Mouse (Mus musculus) heart, embryonic 15.5 days (tissue): ENCODE measurements around the gene Clcn7. TPM values are rescaled to one million over a fixed set of nuclear protein-coding genes. Genes with fewer than 3 reads are reported as not detected.

ENCODE experiments used
- ATAC-seq: fragments of 200-750 bp; cut with Nextera tagmentation; replicated peaks from 2 replicates; pipeline ENCODE4 v1.8.0; 2017; ENCODE audit warnings: low read depth, moderate TSS enrichment; ENCODE audit not compliant: insufficient number of reproducible peaks, insufficient read depth, low FRiP score
- H3K27ac ChIP-seq: fragments of 300-500 bp; sonication (generic); 2 replicates; pipeline ENCODE4 v1.5.1; 2015; ENCODE audit warnings: mild to moderate bottlenecking, inconsistent platforms
- H3K27me3 ChIP-seq: fragments of 300-500 bp; sonication (generic); 2 replicates; pipeline ENCODE4 v1.6.1; 2015; ENCODE audit warnings: inconsistent platforms
- H3K36me3 ChIP-seq: fragments of 300-500 bp; sonication (generic); 2 replicates; pipeline ENCODE4 v1.6.1; 2015; ENCODE audit warnings: mild to moderate bottlenecking, inconsistent platforms
- H3K4me1 ChIP-seq: fragments of 300-500 bp; sonication (generic); replicated peaks from 2 replicates; pipeline ENCODE4 v1.6.1; 2015; ENCODE audit warnings: inconsistent platforms
- H3K4me2 ChIP-seq: fragments of 300-500 bp; sonication (generic); 2 replicates; pipeline ENCODE4 v1.6.1; 2015; ENCODE audit warnings: inconsistent platforms, mild to moderate bottlenecking, moderate library complexity
- H3K4me3 ChIP-seq: fragments of 300-500 bp; sonication (generic); 2 replicates; pipeline ENCODE4 v1.5.1; 2015; ENCODE audit warnings: mild to moderate bottlenecking, inconsistent platforms
- H3K9ac ChIP-seq: fragments of 300-500 bp; sonication (generic); 2 replicates; pipeline ENCODE4 v1.6.1; 2015; ENCODE audit warnings: mild to moderate bottlenecking, inconsistent platforms
- H3K9me3 ChIP-seq: fragments of 300-500 bp; sonication (generic); replicated peaks from 2 replicates; pipeline ENCODE4 v1.6.1; 2016; ENCODE audit warnings: inconsistent platforms
- WGBS: fragments of 180-500 bp; shearing (Covaris S2); methylation state at CpG from one replicate; pipeline ENCODE4 v1.1.7; 2015; ENCODE audit warnings: mixed read lengths; 5-methylcytosine and 5-hydroxymethylcytosine counted together
- polyA plus RNA-seq: library from polyadenylated mRNA; unstranded; fragments of >200 nt; fragmentation: Nextera tagmentation; extraction: Ambion mirVana; gene quantifications from 2 replicates; pipeline ENCODE4 v1.2.1, GENCODE M21; 2015

Gene Clcn7
- polyA plus RNA-seq, 1 experiment from 2014 or later: 14.8 TPM

DNA sequence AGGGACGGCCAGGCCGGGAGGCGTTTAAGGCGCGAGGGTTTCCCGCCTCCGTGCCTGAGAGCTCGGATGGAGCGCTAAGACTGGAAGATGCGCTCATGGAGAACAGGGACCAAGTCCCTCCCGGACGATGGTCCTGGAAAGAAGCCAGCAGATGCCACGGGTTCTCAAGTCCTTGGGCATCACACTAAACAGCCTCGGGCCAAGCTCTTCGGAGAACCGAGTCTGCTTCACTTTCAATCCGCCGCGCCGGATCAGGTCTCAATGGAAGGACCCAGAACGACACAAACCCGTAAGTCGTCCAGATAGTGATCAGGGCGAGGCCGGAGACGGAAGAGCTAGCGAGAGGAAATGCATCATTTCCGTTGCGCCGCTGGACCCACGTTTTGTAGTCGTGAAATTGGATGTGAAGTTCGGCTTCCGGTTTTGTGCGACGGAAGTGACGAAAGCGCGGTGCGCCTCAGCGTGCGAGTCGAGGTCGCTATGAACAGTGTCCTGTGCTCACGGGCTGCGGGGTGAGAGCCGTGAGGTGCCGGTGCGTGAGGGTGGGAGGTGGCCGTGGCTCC is 51.0 kb downstream of the Clcn7 start, which contains the start of gene BC003965:
BC003965 (plus strand) TSS at position 426 of the 563 bp plus-strand sequence.
- Histone ChIP-seq H3K9ac (peak within 1 kb of the TSS; percentile 83), H3K4me3 (peak within 1 kb of the TSS; percentile 79), H3K27me3 (peaks cover 4% of the 10 kb centered on the region; the same call in 1 of the 2 replicates), H3K4me1 (peaks cover 18% of the 10 kb centered on the region), H3K36me3 (no peaks in the 10 kb centered on the region), H3K9me3 (no peaks in the 10 kb centered on the region), H3K27ac (peak within 1 kb of the TSS; percentile 90), H3K4me2 (peak within 1 kb of the TSS; percentile 98)
- WGBS: under 1% methylated on average over 50 of the region's 50 CpGs
- peak; percentile 76 for ATAC-seq

DNA sequence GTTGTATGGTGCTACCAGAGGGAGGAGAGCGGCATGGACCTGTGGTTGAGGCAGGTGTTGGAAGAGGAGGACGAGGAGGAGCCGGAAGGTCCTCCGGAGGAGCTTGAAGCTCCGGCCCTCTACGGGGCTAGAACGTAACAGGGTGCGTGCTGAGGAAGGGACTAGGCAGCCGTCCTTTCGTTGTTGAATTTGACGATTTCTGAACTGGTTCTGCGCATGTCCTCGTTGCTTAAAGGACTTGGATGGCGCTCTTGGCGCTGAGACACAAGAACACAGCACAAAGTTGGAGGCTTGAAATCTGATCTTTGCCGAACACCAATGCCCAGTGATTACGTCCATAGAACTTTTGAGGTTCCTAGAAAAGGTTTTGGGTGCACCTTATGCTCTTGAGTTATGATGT is 51.8 kb downstream of the Clcn7 start:
- Histone ChIP-seq H3K9ac (peak overlapping the region; percentile 83), H3K27ac (peak overlapping the region; percentile 90), H3K27me3 (peaks cover 4% of the 10 kb centered on the region; the same call in 1 of the 2 replicates), H3K9me3 (no peaks in the 10 kb centered on the region), H3K4me3 (peak overlapping the region; percentile 79), H3K36me3 (no peaks in the 10 kb centered on the region), H3K4me2 (peak overlapping the region; percentile 98), H3K4me1 (peaks cover 26% of the 10 kb centered on the region)
- no peak for ATAC-seq
- WGBS: 6% methylated on average over 17 of the region's 17 CpGs

DNA sequence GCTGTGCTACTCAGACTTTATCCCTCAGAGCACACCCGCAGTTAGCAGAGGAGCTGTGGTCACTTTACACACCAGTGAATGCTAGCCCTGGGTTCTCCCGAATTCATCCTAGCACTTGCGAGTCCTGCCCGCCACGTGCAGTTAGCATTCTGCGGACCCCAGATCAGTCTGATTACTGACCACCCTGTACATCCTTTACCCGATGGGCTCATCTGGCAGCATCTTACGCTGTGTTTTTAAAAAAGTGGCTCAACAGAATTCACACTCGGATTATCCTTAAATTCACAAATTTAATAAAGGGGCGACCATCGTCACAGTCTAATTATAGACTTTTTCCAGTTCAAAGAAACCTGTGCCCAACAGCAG is 54.6 kb downstream of the Clcn7 start:
- Histone ChIP-seq H3K4me3 (peak overlapping the region; percentile 91), H3K27me3 (no peaks in the 10 kb centered on the region), H3K9me3 (no peaks in the 10 kb centered on the region), H3K4me1 (peaks cover 26% of the 10 kb centered on the region), H3K36me3 (peaks cover 16% of the 10 kb centered on the region; the same call in 1 of the 2 replicates), H3K9ac (peak overlapping the region; percentile 91), H3K27ac (peak overlapping the region; percentile 84), H3K4me2 (peak overlapping the region; percentile 84)
- no peak for ATAC-seq
- WGBS: 6% methylated on average over 11 of the region's 11 CpGs

DNA sequence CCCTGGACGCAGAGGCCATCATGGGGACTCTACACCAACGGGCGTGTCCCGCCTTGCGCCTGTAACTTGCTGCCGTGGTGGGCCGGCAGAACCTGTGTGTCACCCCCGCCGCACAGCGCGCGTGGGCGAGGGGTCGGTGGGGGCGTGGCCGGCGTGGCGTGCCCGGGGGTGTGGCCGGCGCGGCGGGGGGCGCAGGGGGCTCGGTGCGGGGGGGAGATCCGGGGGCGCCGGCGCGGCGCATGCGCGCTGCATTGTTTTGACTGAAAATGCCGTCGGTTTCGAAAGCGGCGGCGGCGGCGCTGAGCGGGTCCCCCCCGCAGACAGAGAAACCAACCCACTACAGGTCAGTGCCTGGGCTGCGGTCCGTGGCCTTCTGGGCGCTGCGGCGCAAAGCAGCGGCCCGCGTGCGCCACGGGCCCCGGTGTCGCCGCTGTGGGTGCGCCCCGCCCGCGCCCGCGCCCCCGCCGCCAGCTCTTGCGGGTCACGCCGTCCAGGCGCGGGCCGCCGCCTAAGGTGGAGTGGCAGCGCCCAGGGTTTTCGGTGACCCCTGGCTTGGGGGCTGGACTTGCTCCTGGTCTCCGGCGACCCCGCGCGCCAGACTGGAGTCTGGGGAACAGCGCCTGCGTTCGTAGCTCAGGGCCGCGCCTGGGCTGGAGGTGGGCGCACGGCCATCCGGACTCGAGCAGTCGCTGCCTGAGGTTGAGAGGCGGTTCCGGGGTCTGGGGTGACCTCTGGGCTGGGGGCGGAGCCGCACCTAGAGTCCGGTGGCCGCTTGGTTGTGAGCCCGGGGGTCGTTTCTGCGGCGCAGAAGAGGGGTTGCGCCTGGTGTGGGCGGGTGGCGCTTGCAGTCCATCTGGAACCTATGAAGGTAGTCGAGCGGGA is 55.2 kb downstream of the Clcn7 start, which contains the start of gene Unkl:
Unkl (plus strand) TSS at position 248 of the 882 bp plus-strand sequence.
- Histone ChIP-seq H3K36me3 (peaks cover 16% of the 10 kb centered on the region; the same call in 1 of the 2 replicates), H3K4me2 (peak within 1 kb of the TSS; percentile 84), H3K27ac (peak within 1 kb of the TSS; percentile 84), H3K9me3 (no peaks in the 10 kb centered on the region), H3K4me1 (peaks cover 26% of the 10 kb centered on the region), H3K9ac (peak within 1 kb of the TSS; percentile 91), H3K4me3 (peak within 1 kb of the TSS; percentile 91), H3K27me3 (no peaks in the 10 kb centered on the region)
- under 1% methylated on average over 101 of the region's 104 CpGs for WGBS
- ATAC-seq: peak; percentile 49

DNA sequence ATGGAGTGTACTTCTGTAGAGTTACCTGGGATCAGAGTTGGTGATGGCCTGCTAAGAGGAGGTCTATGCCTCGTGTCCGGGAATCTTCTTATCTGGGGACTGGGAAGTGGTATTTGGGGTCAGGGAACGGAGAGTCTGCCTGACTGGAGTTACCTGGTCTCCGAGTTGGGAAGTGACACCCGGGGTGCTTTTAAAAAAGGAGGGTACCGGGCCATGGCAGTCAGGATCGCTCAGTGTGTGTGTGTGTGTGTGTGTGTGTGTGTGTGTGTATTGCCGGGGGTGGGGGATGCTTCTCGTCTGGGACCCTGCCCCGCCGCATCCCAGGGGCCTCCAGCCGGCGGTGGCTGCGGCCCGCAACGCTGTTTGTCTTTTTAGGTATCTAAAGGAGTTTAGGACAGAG is 55.9 kb downstream of the Clcn7 start:
- H3K27me3 ChIP-seq: no peaks in the 10 kb centered on the region
- peak overlapping the region; percentile 91 for H3K9ac ChIP-seq
- H3K4me2 ChIP-seq: peak overlapping the region; percentile 84
- H3K4me3 ChIP-seq: peak overlapping the region; percentile 91
- H3K36me3 ChIP-seq: peaks cover 16% of the 10 kb centered on the region; the same call in 1 of the 2 replicates
- peak overlapping the region; percentile 84; the same call in 1 of the 2 replicates for H3K27ac ChIP-seq
- WGBS: 4% methylated on average over 16 of the region's 16 CpGs
- no peaks in the 10 kb centered on the region for H3K9me3 ChIP-seq
- ATAC-seq: no peak
- H3K4me1 ChIP-seq: peaks cover 23% of the 10 kb centered on the region

- no peaks in the 10 kb centered on the region for H3K4me1 ChIP-seq
- ATAC-seq: no peak
- 90% methylated on average over 4 of the region's 4 CpGs for WGBS
- no peak overlapping the region for H3K27ac ChIP-seq
- H3K36me3 ChIP-seq: peaks cover 57% of the 10 kb centered on the region
- H3K9ac ChIP-seq: no peak overlapping the region
- no peaks in the 10 kb centered on the region for H3K9me3 ChIP-seq
- no peak overlapping the region for H3K4me3 ChIP-seq
- no peak overlapping the region for H3K4me2 ChIP-seq
- no peaks in the 10 kb centered on the region for H3K27me3 ChIP-seq
Observed at GRCm38 (mm10) chr17:25202401-25202800, 69.2 kb downstream of the Clcn7 start.

- Histone ChIP-seq H3K9me3 (no peaks in the 10 kb centered on the region), H3K4me2 (no peak overlapping the region), H3K4me1 (no peaks in the 10 kb centered on the region), H3K27me3 (no peaks in the 10 kb centered on the region), H3K9ac (no peak overlapping the region), H3K36me3 (peaks cover 69% of the 10 kb centered on the region), H3K27ac (no peak overlapping the region), H3K4me3 (no peak overlapping the region)
- ATAC-seq: no peak
- 91% methylated on average over 4 of the region's 4 CpGs for WGBS
Observed at GRCm38 (mm10) chr17:25210006-25210405, 76.8 kb downstream of the Clcn7 start.

- Histone ChIP-seq H3K9me3 (no peaks in the 10 kb centered on the region), H3K4me3 (no peak overlapping the region), H3K27ac (no peak overlapping the region), H3K36me3 (peaks cover 68% of the 10 kb centered on the region), H3K4me2 (no peak overlapping the region), H3K4me1 (no peaks in the 10 kb centered on the region), H3K9ac (no peak overlapping the region), H3K27me3 (no peaks in the 10 kb centered on the region)
- 71% methylated on average over 15 of the region's 15 CpGs for WGBS
- no peak for ATAC-seq
Observed at GRCm38 (mm10) chr17:25210680-25211466, 77.7 kb downstream of the Clcn7 start.

GRCm38 (mm10) chr17:25211705-25212104 is 78.5 kb downstream of the Clcn7 start:
- H3K4me3 ChIP-seq: no peak overlapping the region
- H3K9me3 ChIP-seq: no peaks in the 10 kb centered on the region
- no peak for ATAC-seq
- no peak overlapping the region for H3K4me2 ChIP-seq
- no peaks in the 10 kb centered on the region for H3K27me3 ChIP-seq
- 57% methylated on average over 4 of the region's 4 CpGs for WGBS
- H3K4me1 ChIP-seq: no peaks in the 10 kb centered on the region
- no peak overlapping the region for H3K27ac ChIP-seq
- H3K9ac ChIP-seq: no peak overlapping the region
- H3K36me3 ChIP-seq: peaks cover 70% of the 10 kb centered on the region
